Mouse (Mus musculus) embryonic stem cell, embryonic (primary cell): ENCODE data around the gene Aknad1.

Experiments used
- CTCF ChIA-PET, 4 experiments: fragments of 300-600 bp in 2 of 4; fragments of 350-600 bp in 2 of 4; sonication (Branson Sonifier 250); formaldehyde crosslinking; loops; one replicate each; lab custom pipeline; 2022; ENCODE audit warnings: inconsistent platforms in 2 of 4; lab: Charles Lee
- POLR2A ChIA-PET, 4 experiments: fragments of 300-600 bp in 2 of 4; fragments of 350-600 bp in 2 of 4; sonication (Branson Sonifier 250); formaldehyde crosslinking; loops; one replicate each; lab custom pipeline; 2022; ENCODE audit warnings: antibody characterized with exemption in 4 of 4, inconsistent platforms in 1 of 4; lab: Charles Lee

Gene Aknad1

DNA sequence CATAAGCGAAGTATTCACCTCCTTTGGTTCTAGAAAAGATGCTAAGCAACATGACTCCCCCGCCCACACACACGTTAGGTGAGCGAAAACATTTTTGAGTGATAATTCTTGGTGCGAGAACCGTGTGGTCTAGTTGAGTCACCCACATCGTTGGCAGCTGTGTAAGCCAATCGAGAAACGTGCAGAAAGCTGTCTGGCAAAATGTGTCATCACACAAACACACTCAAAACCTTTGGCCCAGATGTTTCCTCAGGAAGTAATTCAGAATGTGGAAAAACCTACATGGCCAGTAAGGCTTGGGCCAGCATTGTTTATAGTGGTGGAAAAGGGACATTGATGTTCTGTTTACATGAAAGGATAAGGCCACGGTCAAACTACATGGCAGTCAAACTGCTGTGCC lies 28.0 kb downstream of the Aknad1 start:
- POLR2A ChIA-PET: no interaction called here
- CTCF ChIA-PET: no interaction called here

DNA sequence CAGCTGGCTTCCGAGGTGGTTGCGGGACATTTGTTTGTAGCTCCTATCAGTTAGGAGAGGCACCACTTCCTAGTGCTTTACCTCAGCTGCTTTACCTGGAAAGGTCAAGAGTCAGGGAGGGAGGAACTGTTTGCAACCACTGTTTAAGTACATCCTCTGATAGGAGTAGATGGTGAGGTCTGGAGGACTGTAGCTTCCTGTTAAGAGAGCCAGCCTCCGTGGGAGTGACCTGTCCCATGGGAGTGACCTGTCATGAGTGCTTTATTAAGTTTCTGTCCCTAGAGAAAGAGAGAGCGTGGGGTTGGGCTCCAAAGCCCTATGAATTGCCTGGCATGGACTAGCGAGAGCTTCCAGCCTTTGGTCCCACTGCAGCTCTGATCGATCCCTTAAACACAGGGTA lies 30.1 kb downstream of the Aknad1 start:
- ChIA-PET POLR2A (interaction anchor here in 3 of 4 experiments (0.6 to 1.7 kb wide), 6 partner anchors 46 to 382 kb away, joined by 3 to 7 read pairs (median 3); partner anchors contain the start of genes Gpsm2 (in 1 of the 3) and Prpf38b (in 1 of the 3)), CTCF (interaction anchor here (0.5 to 1.4 kb wide), 11 partner anchors 24 to 816 kb away, joined by 3 to 8 read pairs (median 5); no protein-coding TSS in a partner anchor)

DNA sequence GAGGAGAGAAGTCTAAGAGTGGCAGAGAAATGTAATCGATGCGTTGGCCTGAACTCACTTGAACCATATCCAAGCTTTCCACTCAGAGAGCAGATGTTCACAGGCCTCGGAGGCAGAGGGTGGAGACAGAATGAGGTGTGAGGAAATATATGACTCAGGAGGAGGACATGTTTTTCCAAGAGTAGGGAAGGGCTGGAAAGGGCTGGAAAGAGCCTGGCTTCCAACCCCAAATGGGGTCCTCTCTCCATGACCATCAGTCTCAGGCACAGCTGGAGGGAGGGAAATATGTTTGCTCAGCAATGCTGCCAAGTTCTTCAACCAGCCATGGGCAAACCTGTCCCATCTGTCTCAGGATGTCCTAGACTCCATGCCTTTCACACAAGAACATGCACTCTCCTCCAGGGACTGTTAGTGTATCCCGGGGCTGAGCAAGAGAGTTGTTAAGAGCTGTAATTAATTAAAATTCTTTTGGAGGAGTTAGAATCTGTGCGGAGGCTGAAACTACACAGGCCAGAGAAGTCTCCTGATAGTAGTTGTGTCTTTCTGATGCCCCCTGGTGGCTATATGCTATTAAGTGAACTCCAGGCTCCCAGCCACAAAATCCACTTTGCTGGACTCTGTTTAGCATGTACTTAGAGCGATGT lies 31.4 kb downstream of the Aknad1 start:
- ChIA-PET CTCF (interaction anchor here in 3 of 4 experiments (0.6 to 1.4 kb wide), 6 partner anchors 10 to 372 kb away, joined by 3 to 5 read pairs (median 3); no protein-coding TSS in a partner anchor), POLR2A (interaction anchor here in 3 of 4 experiments (0.6 to 1.7 kb wide), 4 partner anchors 10 to 678 kb away, joined by 3 to 7 read pairs (median 4); partner anchors contain the start of gene Gpsm2 (in 1 of the 3))

DNA sequence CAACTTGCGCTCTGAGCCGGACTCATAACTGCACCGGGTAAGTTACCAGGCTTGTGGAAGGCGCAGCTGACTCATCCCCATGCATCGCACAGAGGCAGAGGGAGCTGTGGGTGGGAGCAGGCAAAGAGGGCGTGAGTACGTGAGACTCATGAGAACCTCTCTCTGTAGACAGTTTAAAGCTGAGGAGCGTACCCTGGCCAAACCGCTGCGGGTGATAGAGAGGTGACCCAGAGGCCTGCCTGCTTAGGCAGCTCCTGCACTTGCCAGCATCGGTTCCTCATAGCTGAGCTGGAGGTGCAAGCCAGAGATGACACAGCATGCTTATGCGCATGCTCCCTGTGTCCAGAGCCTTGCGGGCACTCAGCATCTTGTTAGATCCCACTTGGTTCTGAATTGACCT lies 32.8 kb downstream of the Aknad1 start:
- POLR2A ChIA-PET: interaction anchor here in 2 of 4 experiments (0.9 to 1.3 kb wide), 4 partner anchors 31 to 200 kb away, joined by 3 to 5 read pairs (median 4); partner anchors contain the start of genes Gpsm2 (in 1 of the 2), Stxbp3 (in 1 of the 2) and Taf13 (in 1 of the 2)

DNA sequence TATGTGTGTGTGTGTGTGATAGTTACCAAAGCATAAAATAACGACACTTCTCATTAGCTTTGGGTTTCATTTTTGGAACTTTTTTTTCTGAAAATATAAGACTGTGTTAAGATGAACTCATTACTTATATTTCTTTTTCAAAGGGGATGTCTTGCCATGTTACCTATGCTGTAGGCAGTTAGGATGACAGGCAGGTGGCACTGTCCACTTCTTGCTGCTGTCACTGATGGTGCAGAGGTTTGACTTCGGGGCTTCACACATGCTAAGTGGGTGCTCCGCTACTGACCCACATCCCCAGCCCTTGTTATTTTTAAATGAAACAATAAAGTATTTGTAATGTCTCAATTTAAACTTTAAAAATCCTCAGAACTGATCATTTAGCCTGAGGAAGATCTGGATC lies 33.4 kb downstream of the Aknad1 start:
- ChIA-PET POLR2A (interaction anchor here in 3 of 4 experiments (0.6 to 1.3 kb wide), 6 partner anchors 31 to 201 kb away, joined by 3 to 5 read pairs (median 4); partner anchors contain the start of genes Stxbp3 (in 2 of the 3), Gpsm2 (in 1 of the 3) and Taf13 (in 1 of the 3)), CTCF (interaction anchor here in 3 of 4 experiments (0.5 to 1.7 kb wide), 9 partner anchors 22 to 608 kb away, joined by 3 to 5 read pairs (median 4); partner anchors contain the start of genes Fam102b (in 1 of the 3), Gpsm2 (in 1 of the 3) and Prpf38b (in 1 of the 3))

More for the DNA sequence above, 32.8 kb downstream of the Aknad1 start:
- CTCF ChIA-PET: interaction anchor here in 3 of 4 experiments (0.5 to 1.7 kb wide), 13 partner anchors 8 to 608 kb away, joined by 3 to 5 read pairs (median 4); partner anchors contain the start of genes Fam102b (in 1 of the 3), Gpsm2 (in 1 of the 3) and Prpf38b (in 1 of the 3)

DNA sequence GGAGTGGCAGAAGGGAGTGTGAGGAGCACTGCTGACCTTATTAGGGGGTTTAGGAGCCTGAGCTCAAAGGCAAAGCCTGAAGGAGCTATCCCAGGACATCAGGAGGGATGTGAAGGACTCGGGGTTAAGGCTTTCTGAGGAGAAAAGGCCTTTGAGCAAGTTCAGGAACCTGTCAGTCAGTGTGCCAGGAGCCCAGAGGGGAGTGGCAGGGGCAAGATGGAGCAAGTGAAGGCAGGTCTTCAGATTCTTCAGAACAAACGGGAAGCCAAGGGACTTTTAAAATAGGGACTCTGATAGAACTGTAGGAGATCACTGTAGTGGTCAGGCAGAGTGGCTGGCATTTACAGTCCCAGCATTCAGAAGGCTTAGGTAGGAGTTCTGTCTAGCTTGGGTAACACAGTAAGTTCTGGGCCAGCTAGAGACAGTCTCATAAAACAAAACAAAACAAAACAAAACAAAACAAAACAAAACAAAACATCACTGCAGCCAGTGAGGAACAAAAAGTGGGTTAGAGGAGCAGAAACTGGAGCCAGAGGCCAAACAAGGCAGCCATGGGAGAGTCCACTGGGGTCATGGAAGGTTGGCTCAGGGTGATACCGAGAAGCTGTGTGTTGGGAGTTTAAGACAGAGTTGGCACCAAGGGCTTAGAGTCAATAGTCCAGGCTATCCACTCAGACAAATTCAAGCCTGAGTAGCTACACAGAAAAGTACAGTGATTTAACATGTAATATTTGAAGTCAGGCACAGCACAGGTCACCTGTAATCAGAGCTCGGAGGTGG lies 39.5 kb downstream of the Aknad1 start:
- POLR2A ChIA-PET: interaction anchor here in 1 of 4 experiments (0.8 kb wide), 1 partner anchor 355 kb away, joined by 3 read pairs; no protein-coding TSS in a partner anchor
- CTCF ChIA-PET: interaction anchor here in 2 of 4 experiments (0.6 to 0.8 kb wide), 2 partner anchors 78 to 289 kb away, joined by 3 read pairs; no protein-coding TSS in a partner anchor

DNA sequence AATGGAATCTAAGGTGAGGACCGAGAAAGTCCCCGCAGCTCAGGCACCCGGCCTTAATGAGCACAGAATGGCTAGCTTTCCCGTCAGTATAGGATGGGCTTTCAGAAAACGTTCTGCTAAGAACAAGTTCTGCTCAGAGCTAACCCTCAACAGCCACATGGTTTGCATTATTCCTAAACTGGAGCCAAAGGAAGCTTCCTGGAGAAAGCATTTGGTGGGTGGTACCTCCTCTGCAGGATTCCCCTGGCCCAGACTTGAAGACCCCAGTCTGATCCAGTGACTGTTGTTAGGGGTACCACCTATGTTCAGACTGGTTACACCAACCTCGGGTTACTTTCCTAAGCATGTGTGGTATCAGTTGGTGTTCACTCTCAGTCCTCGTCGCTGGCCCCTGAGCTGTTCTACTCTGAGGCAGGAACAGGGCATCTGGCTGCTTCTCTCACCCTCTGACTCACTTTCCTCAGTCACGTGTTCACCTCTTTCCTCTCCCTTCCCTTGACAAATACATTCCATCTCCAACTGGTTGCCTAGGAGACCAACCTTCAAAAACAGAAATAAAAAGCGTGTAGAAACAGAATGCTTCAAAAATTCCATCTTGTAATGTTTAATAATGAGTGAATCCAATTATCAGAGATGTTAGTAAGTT lies 41.9 kb downstream of the Aknad1 start:
- ChIA-PET POLR2A (interaction anchor here in 1 of 4 experiments (1.2 kb wide), 2 partner anchors 10 to 49 kb away, joined by 3 read pairs; no protein-coding TSS in a partner anchor), CTCF (interaction anchor here in 1 of 4 experiments (1.2 kb wide), 1 partner anchor 9 kb away, joined by 5 read pairs; no protein-coding TSS in a partner anchor)

DNA sequence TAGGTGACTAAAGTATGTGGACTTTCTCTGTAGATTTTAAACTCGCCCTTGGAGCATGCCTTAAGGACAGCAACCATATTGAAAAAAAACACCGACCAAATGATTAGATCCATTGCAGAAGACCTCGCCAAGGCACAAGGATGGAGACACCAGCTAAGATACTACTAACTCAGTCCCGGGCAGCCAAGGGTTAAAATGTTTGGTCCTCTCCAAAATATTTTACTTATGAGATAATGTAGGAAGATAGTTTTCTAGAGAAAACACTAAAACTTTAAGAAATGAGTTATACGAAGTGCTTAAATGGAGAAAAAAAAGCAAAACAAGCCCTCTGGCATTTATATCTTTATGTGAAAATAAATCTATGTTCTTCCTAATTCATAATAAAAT lies 42.4 kb downstream of the Aknad1 start:
- ChIA-PET POLR2A (interaction anchor here in 1 of 4 experiments (1.2 kb wide), 1 partner anchor 50 kb away, joined by 3 read pairs; no protein-coding TSS in a partner anchor), CTCF (interaction anchor here in 1 of 4 experiments (1.2 kb wide), 1 partner anchor 10 kb away, joined by 5 read pairs; no protein-coding TSS in a partner anchor)

DNA sequence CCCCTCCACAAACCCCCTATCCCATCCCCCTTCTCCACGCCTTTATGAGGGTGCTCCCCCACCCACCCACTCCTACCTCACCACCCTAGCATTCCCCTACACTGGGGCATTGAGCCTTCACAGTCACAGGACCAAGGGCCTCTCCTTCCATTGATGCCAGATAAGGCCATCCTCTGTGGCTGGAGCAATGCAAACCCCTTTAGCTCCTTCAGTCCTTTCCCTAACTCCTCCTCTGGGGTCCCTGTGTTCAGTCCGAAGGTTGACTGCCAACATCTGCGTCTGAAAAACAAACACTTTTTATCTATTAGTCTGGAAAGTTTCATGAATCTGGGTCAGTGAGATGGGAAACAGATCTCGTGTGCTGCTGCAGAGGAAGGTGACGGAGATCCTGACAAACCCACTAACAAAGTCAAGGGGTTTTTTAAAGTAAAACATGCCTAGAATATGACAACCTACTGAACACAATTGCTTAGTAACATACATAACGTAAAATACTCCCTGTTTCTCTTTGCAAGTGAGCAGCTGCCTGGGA lies 43.0 kb downstream of the Aknad1 start:
- ChIA-PET CTCF (interaction anchor here in 1 of 4 experiments (0.7 kb wide), 1 partner anchor 66 kb away, joined by 8 read pairs; no protein-coding TSS in a partner anchor), POLR2A (no interaction called here)

DNA sequence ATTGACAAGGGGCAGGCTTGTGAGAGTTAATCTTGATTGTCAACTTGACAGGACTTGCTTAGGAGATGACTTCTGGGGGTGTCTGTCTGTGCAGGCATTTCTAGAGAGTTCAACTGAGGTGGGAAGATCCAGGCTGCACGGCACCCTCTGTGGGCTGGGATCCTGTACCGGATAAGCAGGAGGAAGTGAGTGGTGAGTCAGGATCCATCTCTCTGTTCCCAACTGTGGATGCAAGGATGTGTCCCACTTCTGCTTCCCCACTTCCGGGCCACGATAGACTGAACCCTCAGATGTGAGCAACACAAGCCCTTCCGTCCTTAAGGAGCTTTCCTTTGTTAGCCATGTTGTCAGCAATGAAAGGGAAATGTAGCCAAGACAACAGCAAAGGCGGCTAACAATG lies 47.1 kb downstream of the Aknad1 start:
- ChIA-PET POLR2A (interaction anchor here in 1 of 4 experiments (1.7 kb wide), 1 partner anchor 64 kb away, joined by 7 read pairs; the partner anchor contains the start of gene Gpsm2), CTCF (interaction anchor here in 1 of 4 experiments (0.7 kb wide), 1 partner anchor 99 kb away, joined by 4 read pairs; no protein-coding TSS in a partner anchor)

DNA sequence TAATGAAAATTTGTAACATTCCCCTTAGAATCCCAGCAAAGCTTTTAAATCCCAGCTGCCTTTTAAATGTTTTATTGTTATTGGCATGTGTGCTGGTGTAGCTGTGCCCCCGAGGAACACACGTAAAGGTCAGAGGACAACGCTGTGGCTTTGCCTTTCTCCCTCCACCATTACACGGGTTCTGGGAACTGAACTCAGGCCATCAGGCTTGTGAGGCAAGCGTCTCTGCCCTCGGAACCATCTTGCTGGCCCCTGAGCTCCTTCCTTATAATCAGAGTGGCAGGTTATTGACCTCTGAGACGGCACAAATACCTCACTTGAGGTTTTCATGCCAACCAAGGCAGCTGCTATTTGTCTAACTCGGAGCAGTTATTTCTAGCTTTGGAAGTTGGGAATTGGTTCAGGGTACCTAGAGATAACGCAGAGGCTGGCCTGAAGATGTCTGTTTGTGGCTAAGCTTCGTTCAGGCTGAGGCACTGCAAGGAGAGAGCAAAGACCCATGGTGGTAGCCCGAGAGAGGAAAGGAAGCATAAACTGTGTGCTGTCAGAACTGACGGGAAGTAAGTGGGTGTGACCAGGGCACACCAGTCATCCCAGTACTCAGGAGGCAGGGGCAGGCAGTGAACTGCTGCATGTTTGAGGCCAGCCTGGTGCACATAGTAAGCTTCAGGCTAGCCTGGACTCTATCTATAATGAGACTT lies 48.4 kb downstream of the Aknad1 start:
- POLR2A ChIA-PET: interaction anchor here in 1 of 4 experiments (1.7 kb wide), 1 partner anchor 65 kb away, joined by 7 read pairs; the partner anchor contains the start of gene Gpsm2
- CTCF ChIA-PET: no interaction called here

DNA sequence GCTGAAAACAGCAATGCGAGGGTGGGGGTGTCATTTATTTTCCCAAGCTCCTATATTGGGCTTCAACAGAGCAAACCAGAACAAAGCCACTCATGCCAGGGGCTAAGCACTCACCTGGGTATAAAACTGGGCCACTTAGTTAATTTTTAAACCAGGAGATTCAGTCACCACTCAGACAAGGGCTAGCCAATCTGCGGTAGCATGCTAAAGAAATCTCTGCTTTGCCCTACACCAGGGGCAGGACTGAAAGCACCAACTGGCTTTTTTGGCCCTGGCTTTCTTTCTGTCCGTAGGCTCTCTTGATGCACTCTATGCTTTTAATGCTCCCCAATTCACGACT lies 49.0 kb downstream of the Aknad1 start:
- ChIA-PET CTCF (no interaction called here), POLR2A (interaction anchor here in 1 of 4 experiments (1.7 kb wide), 1 partner anchor 66 kb away, joined by 7 read pairs; the partner anchor contains the start of gene Gpsm2)

DNA sequence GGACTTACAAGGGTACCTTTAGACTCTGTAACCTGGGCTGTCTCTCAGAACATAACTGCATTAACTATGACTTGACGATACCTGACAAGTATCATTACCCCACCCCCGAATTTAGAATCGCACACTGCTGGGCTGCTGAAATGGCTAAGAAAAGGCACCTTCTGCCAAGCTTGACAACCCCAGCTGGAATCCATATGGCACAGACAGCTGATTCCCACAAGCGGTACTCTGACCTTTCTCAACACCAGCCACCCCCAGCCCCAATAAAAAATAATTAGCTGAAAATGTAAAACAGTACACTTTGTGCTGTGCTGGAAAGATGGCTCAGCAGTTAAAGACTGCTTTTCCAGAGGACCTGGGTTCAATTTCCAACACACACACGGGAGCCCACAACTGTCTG lies 49.8 kb downstream of the Aknad1 start:
- ChIA-PET POLR2A (interaction anchor here in 1 of 4 experiments (1.1 kb wide), 1 partner anchor 122 kb away, joined by 3 read pairs; the partner anchor contains the start of gene Prpf38b), CTCF (no interaction called here)

DNA sequence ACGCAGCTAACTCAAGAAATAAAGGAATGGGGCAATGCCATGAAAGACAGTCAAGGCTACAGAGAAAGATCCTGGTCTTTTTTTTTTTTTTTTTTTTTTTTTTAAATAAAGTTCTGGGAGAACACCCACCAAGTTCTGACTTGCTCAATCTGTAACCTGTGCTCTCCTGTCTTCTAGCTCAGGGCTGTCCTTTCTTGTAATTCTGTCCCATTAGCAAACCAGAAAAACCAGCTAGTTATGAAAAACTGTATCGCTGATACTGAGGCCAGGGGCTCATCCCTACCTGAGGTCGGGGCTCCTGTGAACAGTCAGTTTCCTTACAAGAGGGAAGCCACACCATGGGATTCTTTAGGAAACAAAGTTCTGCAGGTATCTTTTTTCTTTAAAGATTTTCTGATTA lies 51.0 kb downstream of the Aknad1 start:
- ChIA-PET POLR2A (interaction anchor here in 2 of 4 experiments (0.7 to 1.1 kb wide), 3 partner anchors 15 to 128 kb away, joined by 3 read pairs; partner anchors contain the start of gene Prpf38b (in 1 of the 2)), CTCF (interaction anchor here in 1 of 4 experiments (0.7 kb wide), 1 partner anchor 58 kb away, joined by 8 read pairs; no protein-coding TSS in a partner anchor)

DNA sequence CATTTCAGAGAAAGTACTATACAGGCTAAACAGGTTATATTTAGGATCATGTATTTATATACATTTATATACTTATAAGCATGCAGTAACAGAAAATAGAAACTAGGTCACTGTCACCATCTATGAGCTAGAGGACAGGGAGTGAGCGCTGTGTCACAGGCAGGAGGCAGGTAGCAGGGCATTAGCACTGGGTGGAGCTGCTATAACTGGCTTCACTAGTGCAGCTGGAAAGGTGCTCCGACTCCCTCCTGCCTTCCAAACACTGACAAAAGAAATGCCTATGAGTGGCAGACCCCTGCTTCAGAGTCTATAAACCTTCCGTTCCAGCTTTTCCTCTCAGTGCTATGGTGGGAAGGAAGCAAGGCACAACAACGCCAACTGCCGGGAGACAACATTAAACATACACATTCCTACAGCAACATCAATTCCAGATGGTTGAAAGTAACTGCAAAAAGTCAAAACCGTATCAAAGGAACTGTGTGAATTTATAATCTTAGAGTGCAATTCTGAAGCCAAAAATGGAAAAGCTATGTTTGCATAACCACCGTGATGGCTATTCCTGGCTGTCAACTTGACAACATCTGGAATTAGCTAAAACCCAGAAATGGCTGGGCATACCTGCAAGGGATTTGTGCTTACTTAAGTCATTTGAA lies 51.7 kb downstream of the Aknad1 start:
- POLR2A ChIA-PET: interaction anchor here in 1 of 4 experiments (0.9 kb wide), 1 partner anchor 128 kb away, joined by 3 read pairs; no protein-coding TSS in a partner anchor

DNA sequence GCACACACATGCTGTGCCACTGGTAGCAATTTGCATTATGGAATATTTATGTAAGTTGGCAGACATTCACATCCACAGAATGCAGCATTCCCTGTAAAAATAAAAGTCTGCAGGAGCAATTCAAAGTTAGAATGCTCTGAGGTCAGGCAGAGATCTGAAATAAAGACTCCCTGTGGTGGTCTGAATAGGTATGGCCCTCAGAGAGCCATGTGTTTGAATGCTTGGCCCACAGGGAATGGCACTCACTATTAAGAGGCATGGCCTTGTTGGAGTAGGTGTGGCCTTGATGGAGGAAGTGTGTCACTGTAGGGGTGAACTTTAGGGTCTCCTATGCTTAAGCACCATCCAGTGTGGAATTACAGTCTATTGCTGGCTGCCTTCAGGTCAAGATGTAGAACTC lies 53.0 kb downstream of the Aknad1 start:
- ChIA-PET POLR2A (no interaction called here), CTCF (no interaction called here)

More for the DNA sequence above, 51.7 kb downstream of the Aknad1 start:
- CTCF ChIA-PET: interaction anchor here in 1 of 4 experiments (0.7 kb wide), 1 partner anchor 58 kb away, joined by 8 read pairs; no protein-coding TSS in a partner anchor
